In the genomic region with DNA sequence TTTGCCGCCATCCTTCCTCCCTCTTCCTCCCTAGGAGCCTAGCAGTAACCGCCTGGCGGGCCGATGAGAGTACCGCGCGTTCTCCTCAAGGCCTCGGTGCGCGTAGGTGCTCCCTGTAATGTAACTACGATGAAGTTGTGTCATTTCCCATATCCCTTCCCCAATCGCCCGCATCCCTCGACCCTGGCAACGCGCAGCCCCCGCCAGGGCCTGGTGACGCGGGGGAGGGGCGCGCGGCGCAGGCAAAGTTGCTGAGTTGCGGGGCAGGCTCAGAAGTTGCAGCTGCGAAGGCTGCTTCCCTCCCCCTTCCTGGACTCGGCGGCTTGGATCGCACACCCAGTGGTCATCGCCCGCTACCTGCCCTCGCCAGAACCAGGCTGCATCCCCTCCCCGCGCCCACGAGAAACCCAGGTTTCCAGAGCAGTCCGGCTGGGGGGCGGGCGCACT, we compare ENCODE assay signal across 8 mouse cellular contexts. TPM values are rescaled to one million over a fixed set of nuclear protein-coding genes. Genes with fewer than 3 reads are reported as not detected.
A peak's percentile ranks its signal among the peaks of the same experiment; 100 is the strongest.
DNase-seq lines count a peak whose midpoint lies in the region; ATAC-seq and TF ChIP-seq lines count a peak whose summit lies in the region.

A gene (plus strand): TSS at position 254 of the 447 bp plus-strand sequence.

- under 1% methylated on average over 37 of the region's 37 CpGs for WGBS in bone marrow, adult 2 months
- 4% methylated on average over 36 of the region's 37 CpGs for WGBS in forebrain, postnatal 0 days
- WGBS in neural tube, embryonic 14.5 days: under 1% methylated on average over 37 of the region's 37 CpGs

- no peaks in the 10 kb centered on the region for H3K9me3 ChIP-seq in forebrain, postnatal 0 days (ENCODE audit: low read length)
- H3K9me3 ChIP-seq in neural tube, embryonic 14.5 days (ENCODE audit: control insufficient read depth, low read length): no peaks in the 10 kb centered on the region

- peak within 1 kb of the TSS; percentile 46 for H3K9ac ChIP-seq in forebrain, postnatal 0 days
- peak within 1 kb of the TSS; percentile 39; the same call in 1 of the 2 replicates for H3K9ac ChIP-seq in neural tube, embryonic 14.5 days (replicated peaks; ENCODE audit: low read depth, low read length)

- TF ChIP-seq POLR2A in bone marrow, adult 2 months (IDR thresholded peaks at IDR 0.05; ENCODE audit: borderline replicate concordance, control insufficient read depth, low read depth, low read length): peak; percentile 42; the same call in 1 of the 2 replicates

- H3K4me1 ChIP-seq in bone marrow, adult 2 months (ENCODE audit: control insufficient read depth, insufficient read depth, low read length): no peaks in the 10 kb centered on the region; the same call in 1 of the 2 replicates
- peaks cover 7% of the 10 kb centered on the region for H3K4me1 ChIP-seq in forebrain, postnatal 0 days (ENCODE audit: insufficient read depth)
- H3K4me1 ChIP-seq in neural tube, embryonic 14.5 days (ENCODE audit: control insufficient read depth, insufficient read depth, low read length): peaks cover 12% of the 10 kb centered on the region

- intact Hi-C loops in heart, postnatal 14 days (cut with DNase I): no loop called here

- H3K36me3 ChIP-seq in forebrain, postnatal 0 days (ENCODE audit: insufficient read depth): no peaks in the 10 kb centered on the region
- H3K36me3 ChIP-seq in neural tube, embryonic 14.5 days (ENCODE audit: control insufficient read depth, insufficient read depth, low read length): no peaks in the 10 kb centered on the region

- H3K4me2 ChIP-seq in forebrain, postnatal 0 days (ENCODE audit: low read depth): peak within 1 kb of the TSS; percentile 100
- H3K4me2 ChIP-seq in neural tube, embryonic 14.5 days (ENCODE audit: low read depth, low read length): peak within 1 kb of the TSS; percentile 100

- H3K27ac ChIP-seq in bone marrow, adult 2 months (ENCODE audit: control insufficient read depth, insufficient read depth, low read depth, low read length, poor library complexity): peak within 1 kb of the TSS; percentile 62
- H3K27ac ChIP-seq in forebrain, postnatal 0 days (ENCODE audit: low read depth, low read length): no peak within 1 kb of the TSS
- H3K27ac ChIP-seq in neural tube, embryonic 14.5 days (ENCODE audit: low read depth, low read length): no peak within 1 kb of the TSS

- H3K27me3 ChIP-seq in forebrain, postnatal 0 days (ENCODE audit: insufficient read depth, low read length): peaks cover 25% of the 10 kb centered on the region
- H3K27me3 ChIP-seq in neural tube, embryonic 14.5 days (ENCODE audit: control insufficient read depth, insufficient read depth, low read length): peaks cover 14% of the 10 kb centered on the region

- TF ChIP-seq CTCF in bone marrow, adult 2 months (IDR thresholded peaks at IDR 0.05; ENCODE audit: control insufficient read depth, insufficient read depth, low read length): no peak
- TF ChIP-seq CTCF in forebrain, postnatal 0 days (IDR thresholded peaks at IDR 0.05; ENCODE audit: low read depth): peak; percentile 24

- peak within 1 kb of the TSS; percentile 84 for H3K4me3 ChIP-seq in bone marrow, adult 2 months (replicated peaks; ENCODE audit: control insufficient read depth, low read depth, low read length)
- peak within 1 kb of the TSS; percentile 54 for H3K4me3 ChIP-seq in forebrain, postnatal 0 days (ENCODE audit: low read depth, low read length)
- peak within 1 kb of the TSS; percentile 46 for H3K4me3 ChIP-seq in neural tube, embryonic 14.5 days (ENCODE audit: low read depth, low read length)

- ATAC-seq in forebrain, postnatal 0 days: peak; percentile 67
- peak; percentile 73; the same call in 1 of the 2 replicates for ATAC-seq in neural tube, embryonic 14.5 days (ENCODE audit: low read depth)

- peak; percentile 44 for DNase-seq in CD4-positive helper T cell, adult 2 months (ENCODE audit: low read depth, low spot score)
- peak; percentile 32 for DNase-seq in forebrain, postnatal 0 days
- peak; percentile 51 to 58 for DNase-seq in heart, postnatal 14 days
- DNase-seq in layer of hippocampus, adult 18-20 months (ENCODE audit: low spot score in 2 of 2): peak; percentile 14 to 34
- peak; percentile 46 to 57 for DNase-seq in lung, adult 18-20 months
- DNase-seq in thymus, postnatal 14 days: peak; percentile 79

RNA-seq across cellular contexts. Expression of the gene that starts here (rescaled TPM):
- 7.5 and 17.7 TPM in 2 replicates for polyA plus RNA-seq in bone marrow, adult 2 months (2011; ENCODE audit: insufficient read depth, insufficient read length, low replicate concordance, missing spikeins)
- 4.9 and 11.6 TPM in 2 replicates for total RNA-seq in forebrain, postnatal 0 days (2014; rRNA removed)
- 1.0 and 1.6 TPM in 2 replicates for polyA plus RNA-seq in forebrain, postnatal 0 days (2015; fragmentation: Nextera tagmentation; extraction: Ambion mirVana)
- 10 to 100 TPM; 50.4 to 54.5 TPM for total RNA-seq in heart, postnatal 14 days (2021)
- 10 to 100 TPM; 75.1 to 85.3 TPM for total RNA-seq in layer of hippocampus, adult 18-20 months (2021)
- polyA plus RNA-seq in neural tube, embryonic 14.5 days (2014; fragmentation: Nextera tagmentation; extraction: Ambion mirVana): 2.9 and 3.0 TPM in 2 replicates

Comparison
In these comparisons a context has a peak if more than half of its experiments do, and no peak if none do; other contexts are left out.
1. DNase-seq: peak in every context shown above with its lines; median percentile 79 in thymus, postnatal 14 days; 54 in heart, postnatal 14 days; 52 in lung, adult 18-20 months; 44 in CD4-positive helper T cell, adult 2 months; 32 in forebrain, postnatal 0 days; 24 in layer of hippocampus, adult 18-20 months.